Mouse (Mus musculus) limb, embryonic 14.5 days (tissue): Measurements from ENCODE around the gene Apol8. TPM values are rescaled to one million over a fixed set of nuclear protein-coding genes. Genes with fewer than 3 reads are reported as not detected.
"Not testable (repeated sequence)": the region's sequence is repeated elsewhere in the genome, so short reads cannot be mapped to it uniquely, and the experiment has no call there.

ENCODE experiments used
- ATAC-seq: fragments of 200-750 bp; cut with Nextera tagmentation; 2 replicates; pipeline ENCODE4 v1.8.0; 2017; ENCODE audit warnings: low read depth, moderate number of reproducible peaks, moderate TSS enrichment; ENCODE audit not compliant: low FRiP score
- DNase-seq: peaks from one replicate; pipeline ENCODE4 v3.0.0-alpha.2; 2015; ENCODE audit warnings: low spot score
- H3K27ac ChIP-seq: fragments of 300-500 bp; sonication (generic); replicated peaks from 2 replicates; pipeline ENCODE4 v1.5.1; 2014; ENCODE audit warnings: low read depth, mild to moderate bottlenecking, low read length, moderate library complexity, mixed read lengths
- H3K27me3 ChIP-seq: fragments of 300-500 bp; sonication (generic); 2 replicates; pipeline ENCODE4 v1.6.1; 2014; ENCODE audit warnings: low read length, mixed read lengths; ENCODE audit not compliant: control insufficient read depth, insufficient read depth
- H3K36me3 ChIP-seq: fragments of 300-500 bp; sonication (generic); 2 replicates; pipeline ENCODE4 v1.6.1; 2014; ENCODE audit warnings: mild to moderate bottlenecking, low read length, moderate library complexity, mixed read lengths; ENCODE audit not compliant: control insufficient read depth, insufficient read depth
- H3K4me1 ChIP-seq: fragments of 300-500 bp; sonication (generic); 2 replicates; pipeline ENCODE4 v1.6.1; 2014; ENCODE audit warnings: antibody characterized with exemption, low read length, mixed read lengths; ENCODE audit not compliant: control insufficient read depth, insufficient read depth
- H3K4me2 ChIP-seq: fragments of 300-500 bp; sonication (generic); replicated peaks from 2 replicates; pipeline ENCODE4 v1.6.1; 2014; ENCODE audit warnings: low read depth, mild to moderate bottlenecking, low read length, moderate library complexity; ENCODE audit not compliant: severe bottlenecking
- H3K4me3 ChIP-seq: fragments of 300-500 bp; sonication (generic); replicated peaks from 2 replicates; pipeline ENCODE4 v1.5.1; 2014; ENCODE audit warnings: low read length
- H3K9ac ChIP-seq: fragments of 300-500 bp; sonication (generic); 2 replicates; pipeline ENCODE4 v1.6.1; 2014; ENCODE audit warnings: mild to moderate bottlenecking, low read depth, low read length, moderate library complexity; ENCODE audit not compliant: severe bottlenecking
- H3K9me3 ChIP-seq: fragments of 300-500 bp; sonication (generic); 2 replicates; pipeline ENCODE4 v1.6.1; 2016; ENCODE audit warnings: low read length; ENCODE audit not compliant: control insufficient read depth
- POLR2A ChIP-seq: fragments of 200-500 bp; IDR thresholded peaks from 2 replicates; pipeline ENCODE4 v1.8.0; 2012; ENCODE audit warnings: inconsistent platforms, mild to moderate bottlenecking, moderate library complexity, borderline replicate concordance; ENCODE audit not compliant: insufficient read depth, insufficient read length; ENCODE audit errors: extremely low read depth
- WGBS: fragments of 180-500 bp; shearing (Covaris S2); extraction: QIAGEN DNeasy Blood & Tissue Kit; methylation state at CpG from one replicate; pipeline ENCODE4 v1.1.7; 2014; 5-methylcytosine and 5-hydroxymethylcytosine counted together
- polyA plus RNA-seq, 2 experiments: library from polyadenylated mRNA; depleted of rRNA in 1 of 2; stranded (reverse) in 1 of 2; unstranded in 1 of 2; fragments of >200 nt; fragmentation: Nextera tagmentation in 1 of 2; extraction: Ambion mirVana in 1 of 2; gene quantifications; 2 replicates each; pipeline versions ENCODE4 v1.2.1 to v1.2.3; 2012 to 2014

Apol8 gene
- polyA plus RNA-seq, 2 experiments, result 0.14 TPM; not detected in 1

GRCm38 (mm10) chr15:77740511-77741297, 16.1 kb downstream of the Apol8 start:
- no peak for ATAC-seq
- Histone ChIP-seq H3K9me3 (no peaks in the 10 kb centered on the region), H3K27ac (no peak overlapping the region), H3K36me3 (no peaks in the 10 kb centered on the region), H3K27me3 (no peaks in the 10 kb centered on the region), H3K4me2 (no peak overlapping the region), H3K4me3 (no peak overlapping the region), H3K9ac (no peak overlapping the region), H3K4me1 (no peaks in the 10 kb centered on the region)
- TF ChIP-seq POLR2A, result no peak
- WGBS, result 77% methylated on average over 9 of the region's 9 CpGs
- no peak for DNase-seq

DNA sequence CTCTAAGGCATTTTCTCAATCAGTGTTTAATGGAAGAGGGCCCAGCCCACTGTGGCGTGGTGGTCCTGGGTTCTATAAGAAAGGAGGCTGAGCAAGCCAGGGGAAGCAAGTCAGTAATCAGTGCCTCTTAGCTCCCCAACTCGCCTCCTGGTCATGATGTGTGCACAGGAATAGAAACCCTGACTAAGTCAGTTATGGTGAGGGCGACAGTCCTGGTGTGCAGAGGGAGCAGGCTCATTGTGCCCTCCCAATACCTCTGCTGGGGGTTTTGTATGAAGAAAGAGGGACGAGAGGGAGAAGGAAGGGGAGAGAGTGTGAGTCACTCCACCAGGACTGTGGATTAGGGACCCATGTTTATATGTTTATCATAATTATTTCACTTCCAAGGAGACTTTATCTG, 22.9 kb downstream of the Apol8 start:
- H3K4me3 ChIP-seq, ATAC-seq, H3K4me1 ChIP-seq, H3K36me3 ChIP-seq, H3K9ac ChIP-seq, DNase-seq, H3K27me3 ChIP-seq, H3K9me3 ChIP-seq, H3K4me2 ChIP-seq, H3K27ac ChIP-seq: not testable (repeated sequence)
- WGBS, result 71% methylated on average over 4 of the region's 4 CpGs

GRCm38 (mm10) chr15:77733380-77733779, 23.4 kb downstream of the Apol8 start:
- H3K36me3 ChIP-seq, H3K4me3 ChIP-seq, DNase-seq, H3K9ac ChIP-seq, H3K9me3 ChIP-seq, H3K27me3 ChIP-seq, H3K27ac ChIP-seq, ATAC-seq, H3K4me2 ChIP-seq, H3K4me1 ChIP-seq: not testable (repeated sequence)
- WGBS, result 71% methylated on average over 8 of the region's 8 CpGs

- H3K4me1 ChIP-seq, H3K36me3 ChIP-seq, DNase-seq, H3K4me3 ChIP-seq, H3K27me3 ChIP-seq, H3K4me2 ChIP-seq, H3K9me3 ChIP-seq, ATAC-seq, H3K27ac ChIP-seq, H3K9ac ChIP-seq: not testable (repeated sequence)
- WGBS, result 73% methylated on average over 10 of the region's 10 CpGs
Measured at GRCm38 (mm10) chr15:77732851-77733250, 24.0 kb downstream of the Apol8 start.

DNA sequence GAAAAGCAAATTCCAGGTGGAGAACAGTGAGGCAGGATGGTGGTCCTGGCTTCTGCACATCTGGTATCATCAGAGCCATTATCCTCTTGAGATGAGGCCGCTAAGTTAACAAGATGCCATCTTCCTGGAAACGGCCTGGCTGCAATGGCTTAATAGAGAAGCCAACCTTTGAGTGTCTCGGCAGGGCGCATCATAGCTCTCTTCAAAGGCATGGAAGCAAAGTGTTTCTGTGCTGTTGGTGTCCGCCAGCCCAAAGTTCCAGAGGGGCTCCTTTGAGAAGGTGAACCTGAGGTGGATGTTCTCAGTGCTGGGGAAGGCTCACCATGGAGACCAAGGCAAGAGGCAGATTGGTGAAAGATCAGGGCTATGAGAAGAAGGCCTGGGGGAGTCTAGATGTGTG, 25.2 kb downstream of the Apol8 start:
- TF ChIP-seq POLR2A, result no peak
- H3K36me3 ChIP-seq, result no peaks in the 10 kb centered on the region
- no peak overlapping the region for H3K27ac ChIP-seq
- no peaks in the 10 kb centered on the region for H3K27me3 ChIP-seq
- H3K9me3 ChIP-seq, result no peaks in the 10 kb centered on the region
- no peaks in the 10 kb centered on the region for H3K4me1 ChIP-seq
- ATAC-seq (no peak), DNase-seq (no peak)
- 85% methylated on average over 5 of the region's 5 CpGs for WGBS
- no peak overlapping the region for H3K4me2 ChIP-seq
- no peak overlapping the region for H3K4me3 ChIP-seq
- H3K9ac ChIP-seq, result no peak overlapping the region

DNA sequence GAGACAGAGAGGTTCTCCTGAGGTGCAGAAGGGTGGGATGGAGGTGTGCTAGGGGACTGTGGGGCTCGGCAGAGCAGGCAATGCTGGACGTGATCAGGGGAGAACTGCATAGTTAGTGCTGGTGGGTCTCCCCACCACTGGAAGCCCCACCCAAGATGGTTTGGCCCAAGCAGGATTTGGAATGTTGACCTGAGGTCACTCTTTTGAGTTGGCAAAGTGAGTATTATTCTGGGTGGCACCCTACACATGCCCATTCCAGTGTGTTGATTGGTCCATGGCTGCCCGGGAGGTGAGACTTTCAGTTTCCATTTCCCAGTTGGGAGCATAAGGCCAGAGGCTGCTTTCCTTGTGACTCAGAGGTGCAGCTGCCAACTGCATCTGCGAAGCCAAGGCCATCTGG, 28.1 kb downstream of the Apol8 start, which contains the start of gene Apol9b:
Gene Apol9b, plus strand, starts transcription at position 301 of the 400 bp plus-strand sequence.
- H3K4me3 ChIP-seq, H3K9me3 ChIP-seq, H3K36me3 ChIP-seq, H3K4me2 ChIP-seq, H3K27ac ChIP-seq, H3K4me1 ChIP-seq, H3K9ac ChIP-seq, ATAC-seq, DNase-seq, H3K27me3 ChIP-seq: not testable (repeated sequence)
- WGBS, result 67% methylated on average over 1 of the region's 4 CpGs

- not testable (repeated sequence) for ATAC-seq, H3K27me3 ChIP-seq, DNase-seq, H3K4me3 ChIP-seq, H3K4me1 ChIP-seq, H3K36me3 ChIP-seq, H3K4me2 ChIP-seq, H3K9ac ChIP-seq, H3K9me3 ChIP-seq, H3K27ac ChIP-seq
- WGBS, result 85% methylated on average over 3 of the region's 3 CpGs
Measured at GRCm38 (mm10) chr15:77727745-77728144, 29.1 kb downstream of the Apol8 start.

DNA sequence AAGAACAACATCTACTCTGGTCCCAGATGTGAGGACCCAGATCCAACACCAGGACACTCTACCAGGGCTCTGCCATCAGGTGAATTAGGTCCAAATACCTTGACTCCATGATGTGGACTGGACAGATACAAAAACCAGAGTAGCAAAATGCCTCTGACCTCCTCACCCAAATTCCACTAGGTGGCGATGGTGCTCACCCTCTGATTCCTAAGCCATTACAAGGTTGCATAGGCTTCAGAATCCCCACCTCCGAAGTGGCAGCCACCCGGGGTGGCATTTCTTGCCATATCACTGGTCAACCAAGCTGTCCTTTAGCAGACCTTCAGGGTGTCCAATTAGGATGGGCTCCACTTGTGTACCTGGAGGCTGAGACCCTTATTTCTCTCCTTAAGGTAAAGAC, 29.7 kb downstream of the Apol8 start:
- H3K27me3 ChIP-seq, H3K4me3 ChIP-seq, H3K27ac ChIP-seq, H3K4me2 ChIP-seq, H3K9ac ChIP-seq, H3K4me1 ChIP-seq, H3K9me3 ChIP-seq, DNase-seq, ATAC-seq, H3K36me3 ChIP-seq: not testable (repeated sequence)
- 3% methylated on average over 3 of the region's 3 CpGs for WGBS
